Mouse (Mus musculus): Measurements from ENCODE around the gene Cyfip2. TPM values are rescaled to one million over a fixed set of nuclear protein-coding genes. Genes with fewer than 3 reads are reported as not detected.

Cyfip2 gene
- polyA plus RNA-seq, 1 experiment from 2014 or later: 6.1 TPM

DNA sequence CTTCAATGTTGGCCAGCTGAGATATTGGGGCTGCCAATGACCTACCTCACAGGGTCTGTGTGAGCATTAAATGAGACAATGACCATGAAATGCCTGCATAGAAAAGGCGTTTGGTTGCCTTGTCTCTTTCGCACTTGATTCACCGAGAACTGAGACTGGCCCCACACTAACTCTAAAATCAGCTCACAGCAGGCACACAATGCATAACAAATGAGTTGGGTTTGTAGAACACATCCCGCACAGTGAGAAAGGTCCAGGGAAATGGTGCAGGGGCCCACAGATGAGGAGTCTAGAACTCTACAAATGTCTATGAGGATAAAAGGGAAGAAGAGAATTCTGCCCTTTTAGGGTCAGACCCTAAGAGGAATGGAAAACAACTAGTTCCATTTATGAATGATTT, 23.6 kb downstream of the Cyfip2 start:
- TF ChIP-seq CTCF (IDR thresholded peaks at IDR 0.05; ENCODE audit: low read depth) (no peak), EP300 (IDR thresholded peaks at IDR 0.05; ENCODE audit: low read depth) (no peak)
- H3K9me3 ChIP-seq (ENCODE audit: low read length): no peaks in the 10 kb centered on the region

DNA sequence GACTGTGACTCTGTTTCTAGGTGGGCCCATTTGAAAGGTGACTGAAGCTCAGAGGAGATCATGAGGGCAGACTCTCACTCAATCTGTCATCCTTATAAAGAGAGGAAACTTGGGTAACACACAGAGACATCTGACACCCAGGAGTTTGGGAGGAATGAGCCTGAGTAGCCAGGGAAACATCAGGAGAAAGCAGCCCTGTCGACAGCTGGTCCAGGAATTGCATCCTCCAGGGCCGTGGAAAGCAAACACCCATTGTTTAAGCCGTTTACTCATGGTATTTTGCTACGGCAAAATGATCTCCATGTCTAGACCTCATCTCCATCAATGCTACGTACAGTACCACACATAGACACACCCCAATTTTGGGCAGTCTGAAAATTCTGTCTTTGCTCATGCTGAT, 24.6 kb downstream of the Cyfip2 start:
- DNase-seq: no peak
- no peak for ATAC-seq
- H3K27me3 ChIP-seq (ENCODE audit: insufficient read depth, low read length): no peaks in the 10 kb centered on the region
- H3K36me3 ChIP-seq (replicated peaks; ENCODE audit: insufficient read depth, low read length): peaks cover 16% of the 10 kb centered on the region
- TF ChIP-seq EP300 (IDR thresholded peaks at IDR 0.05; ENCODE audit: low read depth) (no peak), CTCF (IDR thresholded peaks at IDR 0.05; ENCODE audit: low read depth) (no peak)
- H3K9me3 ChIP-seq (ENCODE audit: low read length): no peaks in the 10 kb centered on the region
- H3K9ac ChIP-seq (replicated peaks): no peak overlapping the region
- no peak overlapping the region for H3K27ac ChIP-seq (ENCODE audit: low read depth)
- WGBS (ENCODE audit: insufficient replicate concordance): 74% methylated on average over 5 of the region's 5 CpGs
- no peak overlapping the region for H3K4me3 ChIP-seq (ENCODE audit: low read depth, low read length)
- 0 out of 2 replicates have a peak, but pooled peaks cover 5% of the 10 kb centered on the region for H3K4me1 ChIP-seq (ENCODE audit: insufficient read depth)
- no peak overlapping the region for H3K4me2 ChIP-seq (ENCODE audit: low read depth, low read length)

More for the DNA sequence above, 23.6 kb downstream of the Cyfip2 start:
- H3K27me3 ChIP-seq (ENCODE audit: insufficient read depth, low read length): no peaks in the 10 kb centered on the region
- WGBS (ENCODE audit: insufficient replicate concordance): 84% methylated on average over 4 of the region's 4 CpGs
- H3K9ac ChIP-seq (replicated peaks): no peak overlapping the region
- H3K4me2 ChIP-seq (ENCODE audit: low read depth, low read length): no peak overlapping the region
- no peak overlapping the region for H3K27ac ChIP-seq (ENCODE audit: low read depth)
- no peak overlapping the region for H3K4me3 ChIP-seq (ENCODE audit: low read depth, low read length)
- DNase-seq (no peak), ATAC-seq (no peak)
- H3K4me1 ChIP-seq (ENCODE audit: insufficient read depth): 0 out of 2 replicates have a peak, but pooled peaks cover 5% of the 10 kb centered on the region
- H3K36me3 ChIP-seq (replicated peaks; ENCODE audit: insufficient read depth, low read length): peaks cover 14% of the 10 kb centered on the region

DNA sequence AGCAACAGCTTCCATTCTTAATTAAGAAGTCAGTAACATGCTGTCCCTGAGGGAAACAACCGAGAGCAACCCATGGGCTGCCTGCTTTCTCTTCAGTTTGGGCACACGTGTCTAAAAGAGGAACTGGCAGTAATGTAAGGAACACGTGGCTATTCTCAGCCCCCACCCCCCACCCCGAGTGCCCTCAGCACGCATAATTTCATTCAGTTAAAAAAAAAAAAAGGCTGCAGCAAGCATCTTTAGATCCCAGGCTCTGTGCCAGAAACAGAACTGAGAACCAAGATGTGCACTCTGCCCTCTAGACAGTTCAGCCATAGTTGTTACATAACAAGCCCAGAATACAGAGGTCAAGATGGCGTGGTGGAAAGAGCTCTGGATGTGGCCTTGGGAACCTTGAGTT, 25.9 kb downstream of the Cyfip2 start:
- DNase-seq: no peak
- H3K27me3 ChIP-seq (ENCODE audit: insufficient read depth, low read length): no peaks in the 10 kb centered on the region
- TF ChIP-seq EP300 (IDR thresholded peaks at IDR 0.05; ENCODE audit: low read depth): no peak
- TF ChIP-seq CTCF (IDR thresholded peaks at IDR 0.05; ENCODE audit: low read depth): no peak
- H3K36me3 ChIP-seq (replicated peaks; ENCODE audit: insufficient read depth, low read length): peaks cover 19% of the 10 kb centered on the region
- no peaks in the 10 kb centered on the region for H3K9me3 ChIP-seq (ENCODE audit: low read length)
- no peak overlapping the region for H3K9ac ChIP-seq (replicated peaks)
- H3K4me3 ChIP-seq (ENCODE audit: low read depth, low read length): no peak overlapping the region
- 29% methylated on average over 6 of the region's 6 CpGs for WGBS (ENCODE audit: insufficient replicate concordance)
- ATAC-seq: peak; percentile 49
- 0 out of 2 replicates have a peak, but pooled peaks cover 5% of the 10 kb centered on the region for H3K4me1 ChIP-seq (ENCODE audit: insufficient read depth)
- H3K4me2 ChIP-seq (ENCODE audit: low read depth, low read length): no peak overlapping the region
- no peak overlapping the region for H3K27ac ChIP-seq (ENCODE audit: low read depth)

DNA sequence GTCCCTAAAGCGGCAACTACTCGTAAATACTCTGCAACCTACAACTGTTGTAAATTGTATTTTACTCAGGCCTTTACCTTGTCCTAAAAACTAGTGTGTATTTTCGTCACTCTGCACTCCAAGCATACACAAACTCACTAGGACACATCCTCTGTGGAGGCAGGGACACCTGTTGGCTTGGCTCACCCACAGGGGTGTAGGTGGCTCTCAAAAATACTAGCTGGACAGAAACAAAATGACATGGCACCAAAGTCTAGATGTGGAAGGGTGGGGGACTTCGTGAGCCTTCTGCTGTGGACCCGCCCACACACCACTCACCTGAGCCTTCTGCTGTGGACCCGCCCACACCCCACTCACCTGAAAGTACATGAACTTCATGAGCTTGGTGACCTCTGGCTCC, 28.9 kb downstream of the Cyfip2 start:
- no peak for TF ChIP-seq EP300 (IDR thresholded peaks at IDR 0.05; ENCODE audit: low read depth)
- no peak for TF ChIP-seq CTCF (IDR thresholded peaks at IDR 0.05; ENCODE audit: low read depth)
- Histone ChIP-seq H3K4me1 (ENCODE audit: insufficient read depth) (0 out of 2 replicates have a peak, but pooled peaks cover 5% of the 10 kb centered on the region), H3K9me3 (ENCODE audit: low read length) (no peaks in the 10 kb centered on the region)

DNA sequence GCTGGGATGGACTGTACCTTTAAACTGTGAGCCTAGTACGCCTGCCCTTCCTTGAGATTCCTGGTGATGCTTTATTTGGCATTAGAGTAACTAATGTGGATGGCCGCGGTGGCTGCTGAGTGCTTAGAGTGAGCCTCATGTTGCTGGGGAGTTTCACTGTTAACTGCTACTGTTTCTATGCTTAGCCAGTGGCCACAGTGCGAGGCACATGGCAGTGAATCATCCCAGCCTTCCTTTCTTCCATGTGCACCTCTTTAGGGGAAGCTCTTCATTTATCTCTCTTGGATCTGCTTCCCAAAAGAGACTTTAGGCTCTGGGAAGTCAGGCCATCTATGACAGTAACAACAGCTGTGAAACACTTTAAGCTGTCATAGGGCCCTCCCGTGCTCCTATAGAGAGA, 30.0 kb downstream of the Cyfip2 start:
- 79% methylated on average over 5 of the region's 5 CpGs for WGBS (ENCODE audit: insufficient replicate concordance)
- H3K9ac ChIP-seq (replicated peaks): no peak overlapping the region

More for the DNA sequence above, 28.9 kb downstream of the Cyfip2 start:
- no peak overlapping the region for H3K27ac ChIP-seq (ENCODE audit: low read depth)
- no peak overlapping the region for H3K9ac ChIP-seq (replicated peaks)
- WGBS (ENCODE audit: insufficient replicate concordance): 88% methylated on average over 6 of the region's 6 CpGs
- H3K4me3 ChIP-seq (ENCODE audit: low read depth, low read length): no peak overlapping the region
- ATAC-seq: no peak
- H3K36me3 ChIP-seq (replicated peaks; ENCODE audit: insufficient read depth, low read length): peaks cover 18% of the 10 kb centered on the region
- H3K4me2 ChIP-seq (ENCODE audit: low read depth, low read length): no peak overlapping the region
- DNase-seq: no peak
- no peaks in the 10 kb centered on the region for H3K27me3 ChIP-seq (ENCODE audit: insufficient read depth, low read length)

DNA sequence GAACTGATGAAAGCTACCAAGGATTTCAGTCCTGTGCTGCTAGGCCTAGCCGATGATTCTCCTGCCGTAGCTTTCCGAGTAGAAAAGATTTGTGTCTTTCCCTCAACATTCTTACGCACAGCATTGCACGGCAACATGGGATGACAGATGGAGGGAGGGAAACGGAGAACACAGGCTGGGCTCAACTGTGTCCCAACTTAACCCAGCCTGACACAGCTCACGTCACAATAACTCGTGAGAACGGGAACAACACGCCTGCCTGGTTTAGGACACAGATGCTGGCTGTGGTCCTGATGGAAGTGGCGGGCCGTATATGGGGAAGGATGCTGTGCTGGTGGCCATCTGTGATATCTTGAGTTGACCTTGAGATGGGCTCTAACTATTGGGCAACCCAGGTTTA, 34.0 kb downstream of the Cyfip2 start:
- Histone ChIP-seq H3K9ac (replicated peaks) (no peak overlapping the region), H3K4me3 (ENCODE audit: low read depth, low read length) (no peak overlapping the region), H3K36me3 (replicated peaks; ENCODE audit: insufficient read depth, low read length) (peaks cover 31% of the 10 kb centered on the region), H3K27me3 (ENCODE audit: insufficient read depth, low read length) (no peaks in the 10 kb centered on the region), H3K4me2 (ENCODE audit: low read depth, low read length) (no peak overlapping the region), H3K27ac (ENCODE audit: low read depth) (no peak overlapping the region), H3K9me3 (ENCODE audit: low read length) (no peaks in the 10 kb centered on the region), H3K4me1 (ENCODE audit: insufficient read depth) (no peaks in the 10 kb centered on the region)
- ATAC-seq (no peak), DNase-seq (no peak)
- TF ChIP-seq CTCF (IDR thresholded peaks at IDR 0.05; ENCODE audit: low read depth) (no peak), EP300 (IDR thresholded peaks at IDR 0.05; ENCODE audit: low read depth) (no peak)
- 89% methylated on average over 12 of the region's 12 CpGs for WGBS (ENCODE audit: insufficient replicate concordance)

More for the DNA sequence above, 30.0 kb downstream of the Cyfip2 start:
- Histone ChIP-seq H3K4me1 (ENCODE audit: insufficient read depth) (0 out of 2 replicates have a peak, but pooled peaks cover 5% of the 10 kb centered on the region), H3K27ac (ENCODE audit: low read depth) (no peak overlapping the region), H3K27me3 (ENCODE audit: insufficient read depth, low read length) (no peaks in the 10 kb centered on the region), H3K36me3 (replicated peaks; ENCODE audit: insufficient read depth, low read length) (peaks cover 17% of the 10 kb centered on the region), H3K4me2 (ENCODE audit: low read depth, low read length) (no peak overlapping the region), H3K9me3 (ENCODE audit: low read length) (no peaks in the 10 kb centered on the region), H3K4me3 (ENCODE audit: low read depth, low read length) (no peak overlapping the region)
- no peak for ATAC-seq
- DNase-seq: no peak
- TF ChIP-seq CTCF (IDR thresholded peaks at IDR 0.05; ENCODE audit: low read depth): no peak
- TF ChIP-seq EP300 (IDR thresholded peaks at IDR 0.05; ENCODE audit: low read depth): no peak

DNA sequence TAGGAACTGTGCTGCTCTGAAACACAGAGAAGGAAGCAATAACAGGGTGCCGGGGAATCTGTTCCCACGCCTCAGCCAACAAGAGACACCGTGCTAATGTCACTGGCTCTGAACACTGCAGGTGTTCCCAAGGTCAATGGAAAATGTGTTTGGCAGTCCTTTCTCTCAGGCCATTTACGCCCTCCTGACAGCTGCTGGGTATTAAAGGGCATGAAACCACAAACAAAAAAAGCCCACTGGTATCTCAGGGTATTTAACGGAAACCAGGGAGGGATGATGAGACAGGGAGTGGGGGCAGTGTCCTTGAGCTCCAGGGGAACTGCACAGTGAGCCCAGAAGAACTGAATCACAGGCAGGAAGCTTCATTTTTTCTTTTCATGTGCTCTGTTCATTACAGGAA, 34.5 kb downstream of the Cyfip2 start:
- no peak for DNase-seq
- no peak overlapping the region for H3K4me2 ChIP-seq (ENCODE audit: low read depth, low read length)
- peaks cover 29% of the 10 kb centered on the region for H3K36me3 ChIP-seq (replicated peaks; ENCODE audit: insufficient read depth, low read length)
- H3K27ac ChIP-seq (ENCODE audit: low read depth): no peak overlapping the region
- no peak overlapping the region for H3K9ac ChIP-seq (replicated peaks)
- no peaks in the 10 kb centered on the region for H3K4me1 ChIP-seq (ENCODE audit: insufficient read depth)
- 74% methylated on average over 5 of the region's 5 CpGs for WGBS (ENCODE audit: insufficient replicate concordance)
- TF ChIP-seq CTCF (IDR thresholded peaks at IDR 0.05; ENCODE audit: low read depth) (no peak), EP300 (IDR thresholded peaks at IDR 0.05; ENCODE audit: low read depth) (no peak)
- no peaks in the 10 kb centered on the region for H3K27me3 ChIP-seq (ENCODE audit: insufficient read depth, low read length)
- no peak overlapping the region for H3K4me3 ChIP-seq (ENCODE audit: low read depth, low read length)
- no peaks in the 10 kb centered on the region for H3K9me3 ChIP-seq (ENCODE audit: low read length)
- no peak for ATAC-seq

All from liver, postnatal 0 days (tissue).